Mouse (Mus musculus) 3134 (cell line): Measurements from ENCODE around the gene Irf4.

Source experiments
- DNase-seq: peaks from one replicate; pipeline ENCODE4 v3.0.0-alpha.2; 2011; ENCODE audit warnings: low spot score; ENCODE audit not compliant: insufficient read length; ENCODE audit errors: extremely low read depth

Gene Irf4

GRCm38 (mm10) chr13:30760374-30761090 lies 11.5 kb downstream of the Irf4 start:
- no peak for DNase-seq

- no peak for DNase-seq
These were observed 12.2 kb downstream of the Irf4 start for GRCm38 (mm10) chr13:30761151-30761631.

GRCm38 (mm10) chr13:30762224-30762623 lies 13.2 kb downstream of the Irf4 start:
- DNase-seq = no peak

GRCm38 (mm10) chr13:30764014-30764740 lies 15.2 kb downstream of the Irf4 start:
- no peak for DNase-seq

- no peak for DNase-seq
These were observed 16.9 kb downstream of the Irf4 start for GRCm38 (mm10) chr13:30765906-30766305.

GRCm38 (mm10) chr13:30766636-30767476 lies 17.8 kb downstream of the Irf4 start:
- DNase-seq = no peak

GRCm38 (mm10) chr13:30767477-30768127 lies 18.6 kb downstream of the Irf4 start:
- DNase-seq = no peak

GRCm38 (mm10) chr13:30776021-30776420 lies 27.0 kb downstream of the Irf4 start:
- DNase-seq = no peak

- no peak for DNase-seq
These were observed 28.7 kb downstream of the Irf4 start for GRCm38 (mm10) chr13:30777678-30778179.

- DNase-seq = no peak
These were observed 32.9 kb downstream of the Irf4 start for GRCm38 (mm10) chr13:30781905-30782304.

- DNase-seq = no peak
These were observed 33.4 kb downstream of the Irf4 start for GRCm38 (mm10) chr13:30782419-30782818.

- no peak for DNase-seq
These were observed 36.5 kb downstream of the Irf4 start for GRCm38 (mm10) chr13:30785423-30786040.

GRCm38 (mm10) chr13:30786235-30787035 lies 37.4 kb downstream of the Irf4 start:
- no peak for DNase-seq

GRCm38 (mm10) chr13:30787036-30787320 lies 38.0 kb downstream of the Irf4 start:
- no peak for DNase-seq

- DNase-seq = no peak
These were observed 38.5 kb downstream of the Irf4 start for GRCm38 (mm10) chr13:30787556-30787955.

GRCm38 (mm10) chr13:30787960-30788359 lies 38.9 kb downstream of the Irf4 start:
- no peak for DNase-seq

- no peak for DNase-seq
These were observed 39.4 kb downstream of the Irf4 start for GRCm38 (mm10) chr13:30788421-30788820.

GRCm38 (mm10) chr13:30790016-30790415 lies 41.0 kb downstream of the Irf4 start:
- DNase-seq = no peak

- DNase-seq = peak; percentile 13
These were observed 43.3 kb downstream of the Irf4 start for GRCm38 (mm10) chr13:30792308-30792707.
